Mouse (Mus musculus) brain, embryonic 18.5 days (tissue): ENCODE results near the gene Fam222b.
A peak's percentile ranks its signal among the peaks of the same experiment; 100 is the strongest.

Source experiments
- DNase-seq: peaks from one replicate; pipeline ENCODE4 v3.0.0-alpha.2; 2012; ENCODE audit warnings: low read depth, low spot score

Fam222b gene

GRCm38 (mm10) chr11:78087756-78088281 is 6.6 kb upstream of the Fam222b start:
- no peak for DNase-seq

GRCm38 (mm10) chr11:78094137-78094503 is 340 bp upstream of the Fam222b start:
- DNase-seq = no peak

GRCm38 (mm10) chr11:78095144-78095516 is 670 bp downstream of the Fam222b start:
- DNase-seq = no peak

- DNase-seq = no peak
Observed at GRCm38 (mm10) chr11:78097077-78097476, 2.6 kb downstream of the Fam222b start.

GRCm38 (mm10) chr11:78100746-78101145 is 6.3 kb downstream of the Fam222b start:
- DNase-seq = no peak

GRCm38 (mm10) chr11:78102142-78102541 is 7.7 kb downstream of the Fam222b start:
- DNase-seq = no peak

GRCm38 (mm10) chr11:78102958-78103747 is 8.7 kb downstream of the Fam222b start:
- no peak for DNase-seq

- no peak for DNase-seq
Observed at GRCm38 (mm10) chr11:78104501-78104900, 10.0 kb downstream of the Fam222b start.

GRCm38 (mm10) chr11:78113616-78114015 is 19.2 kb downstream of the Fam222b start:
- DNase-seq = peak; percentile 78

- DNase-seq = no peak
Observed at GRCm38 (mm10) chr11:78114676-78115366, 20.4 kb downstream of the Fam222b start.

- peak; percentile 91 for DNase-seq
Observed at GRCm38 (mm10) chr11:78115367-78116145, 21.1 kb downstream of the Fam222b start.

- DNase-seq = no peak
Observed at GRCm38 (mm10) chr11:78116146-78116410, 21.6 kb downstream of the Fam222b start.

GRCm38 (mm10) chr11:78118467-78118866 is 24.0 kb downstream of the Fam222b start:
- no peak for DNase-seq

- no peak for DNase-seq
Observed at GRCm38 (mm10) chr11:78119898-78120297, 25.4 kb downstream of the Fam222b start.

- DNase-seq = no peak
Observed at GRCm38 (mm10) chr11:78121176-78121575, 26.7 kb downstream of the Fam222b start.

- no peak for DNase-seq
Observed at GRCm38 (mm10) chr11:78122815-78123214, 28.4 kb downstream of the Fam222b start.

GRCm38 (mm10) chr11:78123782-78124181 is 29.3 kb downstream of the Fam222b start:
- no peak for DNase-seq

- no peak for DNase-seq
Observed at GRCm38 (mm10) chr11:78125691-78126090, 31.2 kb downstream of the Fam222b start.

- DNase-seq = no peak
Observed at GRCm38 (mm10) chr11:78126739-78127138, 32.3 kb downstream of the Fam222b start.

- no peak for DNase-seq
Observed at GRCm38 (mm10) chr11:78129458-78129857, 35.0 kb downstream of the Fam222b start.

GRCm38 (mm10) chr11:78133915-78134314 is 39.5 kb downstream of the Fam222b start:
- no peak for DNase-seq

- DNase-seq = no peak
Observed at GRCm38 (mm10) chr11:78134344-78134743, 39.9 kb downstream of the Fam222b start.
